Mouse (Mus musculus) neural tube, embryonic 13.5 days (tissue): ENCODE measurements around the gene Chodl. TPM values are rescaled to one million over a fixed set of nuclear protein-coding genes. Genes with fewer than 3 reads are reported as not detected.

Experiments used
- polyA plus RNA-seq: library from polyadenylated mRNA; unstranded; fragments of >200 nt; fragmentation: Nextera tagmentation; extraction: Ambion mirVana; gene quantifications from 2 replicates; pipeline ENCODE4 v1.2.1, GENCODE M21; 2015

The Chodl gene
- polyA plus RNA-seq, 1 experiment from 2014 or later, result 29.2 TPM

Other genes with a start within 250 kb of the Chodl start
- 0.15 TPM in 1 of 2 replicates, not detected in the other for gene Tmprss15, start 160.1 kb downstream of the Chodl start, polyA plus RNA-seq